Mouse (Mus musculus) kidney, postnatal 0 days (tissue): ENCODE results near the gene Ttf1. TPM values are rescaled to one million over a fixed set of nuclear protein-coding genes. Genes with fewer than 3 reads are reported as not detected.

Experiments used
- ATAC-seq: fragments of 200-750 bp; cut with Nextera tagmentation; replicated peaks from 2 replicates; pipeline ENCODE4 v1.8.0; 2017; ENCODE audit warnings: low read depth, moderate number of reproducible peaks, moderate TSS enrichment, moderate library complexity; ENCODE audit not compliant: low FRiP score
- DNase-seq: peaks from one replicate; pipeline ENCODE4 v3.0.0-alpha.2; 2016; ENCODE audit warnings: low spot score
- H3K27ac ChIP-seq: fragments of 300-500 bp; sonication (generic); 2 replicates; pipeline ENCODE4 v1.5.1; 2014; ENCODE audit warnings: mild to moderate bottlenecking
- H3K27me3 ChIP-seq: fragments of 300-500 bp; sonication (generic); 2 replicates; pipeline ENCODE4 v1.6.1; 2014; ENCODE audit warnings: low read length, mixed read lengths; ENCODE audit not compliant: insufficient read depth
- H3K36me3 ChIP-seq: fragments of 300-500 bp; sonication (generic); 2 replicates; pipeline ENCODE4 v1.6.1; 2014; ENCODE audit warnings: low read length, mixed read lengths; ENCODE audit not compliant: insufficient read depth
- H3K4me1 ChIP-seq: fragments of 300-500 bp; sonication (generic); replicated peaks from 2 replicates; pipeline ENCODE4 v1.6.1; 2014; ENCODE audit warnings: antibody characterized with exemption, low read length, mixed read lengths; ENCODE audit not compliant: insufficient read depth
- H3K4me2 ChIP-seq: fragments of 300-500 bp; sonication (generic); 2 replicates; pipeline ENCODE4 v1.6.1; 2014; ENCODE audit warnings: mild to moderate bottlenecking, low read length, moderate library complexity, mixed read lengths
- H3K4me3 ChIP-seq: fragments of 300-500 bp; sonication (generic); replicated peaks from 2 replicates; pipeline ENCODE4 v1.5.1; 2014; ENCODE audit warnings: low read depth, low read length
- H3K9ac ChIP-seq: fragments of 300-500 bp; sonication (generic); 2 replicates; pipeline ENCODE4 v1.6.1; 2014; ENCODE audit warnings: low read depth, low read length
- H3K9me3 ChIP-seq: fragments of 300-500 bp; sonication (generic); replicated peaks from 2 replicates; pipeline ENCODE4 v1.6.1; 2016; ENCODE audit warnings: low read length, inconsistent platforms, mixed read lengths
- CTCF ChIP-seq: IDR thresholded peaks from 2 replicates; pipeline ENCODE4 v1.5.1; 2016; ENCODE audit warnings: antibody characterized with exemption, low read depth, mild to moderate bottlenecking, moderate library complexity
- WGBS: fragments of 180-500 bp; shearing (Covaris S2); extraction: QIAGEN DNeasy Blood & Tissue Kit; methylation state at CpG from one replicate; pipeline ENCODE4 v1.1.7; 2014; 5-methylcytosine and 5-hydroxymethylcytosine counted together
- polyA plus RNA-seq: library from polyadenylated mRNA; unstranded; fragments of >200 nt; fragmentation: Nextera tagmentation; extraction: Ambion mirVana; gene quantifications from 2 replicates; pipeline ENCODE4 v1.2.1, GENCODE M21; 2015

Ttf1 gene
- polyA plus RNA-seq, 1 experiment from 2014 or later, result 6.6 TPM

- Histone ChIP-seq H3K4me2 (peak overlapping the region; percentile 94), H3K4me1 (0 out of 2 replicates have a peak, but pooled peaks cover 5% of the 10 kb centered on the region), H3K36me3 (no peaks in the 10 kb centered on the region), H3K27ac (no peak overlapping the region), H3K4me3 (peak overlapping the region; percentile 56), H3K9ac (0 out of 2 replicates have a peak overlapping the region, but pooled peaks have one; percentile 66), H3K27me3 (no peaks in the 10 kb centered on the region; the same call in 1 of the 2 replicates), H3K9me3 (no peaks in the 10 kb centered on the region)
- peak; percentile 79 for TF ChIP-seq CTCF
- peak; percentile 15; the same call in 1 of the 2 replicates for ATAC-seq
- WGBS, result 3% methylated on average over 20 of the region's 20 CpGs
- peak; percentile 80 for DNase-seq
These were observed 6.1 kb upstream of the Ttf1 start for GRCm38 (mm10) chr2:29053802-29054544.

- no peak for TF ChIP-seq CTCF
- DNase-seq, result no peak
- Histone ChIP-seq H3K27ac (no peak overlapping the region), H3K9me3 (no peaks in the 10 kb centered on the region), H3K9ac (peak overlapping the region; percentile 66), H3K36me3 (no peaks in the 10 kb centered on the region), H3K4me1 (0 out of 2 replicates have a peak, but pooled peaks cover 5% of the 10 kb centered on the region), H3K4me3 (peak overlapping the region; percentile 56), H3K27me3 (no peaks in the 10 kb centered on the region; the same call in 1 of the 2 replicates), H3K4me2 (peak overlapping the region; percentile 94)
- 0 out of 2 replicates have a peak, but pooled peaks have one; percentile 3 for ATAC-seq
- WGBS, result 2% methylated on average over 30 of the region's 30 CpGs
These were observed 5.5 kb upstream of the Ttf1 start for GRCm38 (mm10) chr2:29054545-29054935.

DNA sequence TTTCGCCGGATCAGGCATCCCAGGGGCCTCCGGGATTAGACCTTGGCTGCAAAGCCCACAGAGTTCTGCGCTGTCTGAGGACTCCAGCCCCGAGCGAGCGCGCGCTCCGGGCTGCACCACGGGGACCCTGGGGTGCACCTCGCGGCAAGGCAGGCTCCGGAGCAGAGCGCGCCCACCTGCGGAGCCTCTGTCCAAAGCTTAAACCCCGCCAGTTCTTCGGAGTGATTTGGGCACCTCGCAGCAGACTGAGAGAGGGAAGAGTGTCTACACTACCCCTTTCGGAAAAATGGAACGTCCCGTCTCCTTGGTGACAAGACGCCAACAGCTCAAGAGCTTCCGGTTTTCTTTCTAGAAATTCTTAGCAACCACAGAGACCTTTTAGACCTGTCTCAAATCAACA is 5.1 kb upstream of the Ttf1 start, which contains the start of gene Cfap77:
Cfap77 (minus strand) TSS at position 76 of the 400 bp plus-strand sequence.
- TF ChIP-seq CTCF, result no peak
- Histone ChIP-seq H3K9ac (peak within 1 kb of the TSS; percentile 66), H3K4me3 (peak within 1 kb of the TSS; percentile 56), H3K4me2 (peak within 1 kb of the TSS; percentile 94), H3K4me1 (0 out of 2 replicates have a peak, but pooled peaks cover 5% of the 10 kb centered on the region), H3K9me3 (no peaks in the 10 kb centered on the region), H3K27ac (no peak within 1 kb of the TSS), H3K36me3 (no peaks in the 10 kb centered on the region), H3K27me3 (no peaks in the 10 kb centered on the region; the same call in 1 of the 2 replicates)
- peak; percentile 82 for DNase-seq
- WGBS, result under 1% methylated on average over 25 of the region's 25 CpGs
- peak; percentile 44; the same call in 1 of the 2 replicates for ATAC-seq

- H3K9ac ChIP-seq, result no peak overlapping the region
- ATAC-seq, result no peak
- no peaks in the 10 kb centered on the region for H3K27me3 ChIP-seq
- WGBS, result 92% methylated on average over 6 of the region's 6 CpGs
- TF ChIP-seq CTCF, result no peak
- peaks cover 22% of the 10 kb centered on the region for H3K36me3 ChIP-seq
- no peak overlapping the region for H3K4me2 ChIP-seq
- no peak overlapping the region for H3K4me3 ChIP-seq
- H3K9me3 ChIP-seq, result no peaks in the 10 kb centered on the region
- no peak for DNase-seq
- H3K27ac ChIP-seq, result no peak overlapping the region
- H3K4me1 ChIP-seq, result no peaks in the 10 kb centered on the region
These were observed 5.7 kb downstream of the Ttf1 start for GRCm38 (mm10) chr2:29065796-29066195.

DNA sequence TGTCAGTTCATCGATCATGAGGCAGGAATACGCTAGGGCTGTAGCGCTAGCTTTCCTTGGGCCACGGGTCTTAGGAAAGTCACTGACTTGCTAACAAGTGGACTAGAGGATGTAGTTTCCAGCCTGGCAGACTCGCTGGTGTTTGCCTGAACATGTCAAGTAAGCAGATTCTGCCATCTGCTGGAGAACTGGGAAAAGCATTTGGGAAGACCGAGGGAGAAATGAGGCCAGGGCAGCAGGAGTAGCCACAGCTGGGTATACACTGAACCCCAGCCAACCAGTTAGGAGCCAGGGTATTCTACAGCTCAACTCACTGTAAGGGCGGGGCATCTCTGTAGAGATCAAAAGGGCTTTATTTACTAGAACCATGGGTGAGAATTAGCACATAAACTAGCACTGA is 6.3 kb downstream of the Ttf1 start:
- peak; percentile 77 for DNase-seq

DNA sequence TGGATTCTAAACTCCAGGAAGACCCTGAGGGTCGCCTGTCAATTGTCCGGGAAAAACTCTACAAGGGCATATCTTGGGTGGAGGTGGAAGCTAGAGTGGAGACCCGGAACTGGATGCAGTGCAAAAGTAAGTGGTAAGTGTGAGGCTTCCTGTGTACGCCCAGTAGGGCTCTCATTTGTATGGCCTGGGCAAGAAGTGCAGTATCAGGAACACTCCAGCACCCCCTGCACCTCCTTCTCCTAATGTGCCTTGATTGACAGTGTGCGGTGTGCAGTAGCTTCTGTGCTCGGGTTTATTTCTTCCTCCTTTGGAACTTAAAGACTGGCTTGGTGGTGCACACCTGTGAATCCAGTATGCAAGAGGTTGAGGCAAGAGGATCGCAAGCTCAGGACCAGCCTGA is 14.6 kb downstream of the Ttf1 start:
- no peaks in the 10 kb centered on the region for H3K9me3 ChIP-seq
- no peak overlapping the region for H3K4me3 ChIP-seq
- DNase-seq (no peak), ATAC-seq (no peak)
- H3K9ac ChIP-seq, result no peak overlapping the region
- TF ChIP-seq CTCF, result no peak
- 93% methylated on average over 7 of the region's 7 CpGs for WGBS
- H3K27me3 ChIP-seq, result no peaks in the 10 kb centered on the region
- H3K36me3 ChIP-seq, result peaks cover 68% of the 10 kb centered on the region
- H3K4me2 ChIP-seq, result no peak overlapping the region
- no peak overlapping the region for H3K27ac ChIP-seq
- H3K4me1 ChIP-seq, result no peaks in the 10 kb centered on the region

More for the DNA sequence above, 6.3 kb downstream of the Ttf1 start:
- Histone ChIP-seq H3K4me2 (no peak overlapping the region), H3K27me3 (no peaks in the 10 kb centered on the region), H3K36me3 (peaks cover 28% of the 10 kb centered on the region), H3K4me1 (no peaks in the 10 kb centered on the region), H3K9ac (no peak overlapping the region), H3K27ac (no peak overlapping the region), H3K9me3 (no peaks in the 10 kb centered on the region), H3K4me3 (no peak overlapping the region)
- peak; percentile 71 for TF ChIP-seq CTCF
- no peak for ATAC-seq
- WGBS, result 46% methylated on average over 7 of the region's 7 CpGs
